Mouse (Mus musculus) left cerebral cortex, adult 9 months (tissue): ENCODE data around the gene Defb45.

Experiments used
- DNase-seq, 2 experiments: peaks; one replicate each; pipeline ENCODE4 v3.0.0; 2022; ENCODE audit warnings: low spot score in 2 of 2

Gene Defb45

DNA sequence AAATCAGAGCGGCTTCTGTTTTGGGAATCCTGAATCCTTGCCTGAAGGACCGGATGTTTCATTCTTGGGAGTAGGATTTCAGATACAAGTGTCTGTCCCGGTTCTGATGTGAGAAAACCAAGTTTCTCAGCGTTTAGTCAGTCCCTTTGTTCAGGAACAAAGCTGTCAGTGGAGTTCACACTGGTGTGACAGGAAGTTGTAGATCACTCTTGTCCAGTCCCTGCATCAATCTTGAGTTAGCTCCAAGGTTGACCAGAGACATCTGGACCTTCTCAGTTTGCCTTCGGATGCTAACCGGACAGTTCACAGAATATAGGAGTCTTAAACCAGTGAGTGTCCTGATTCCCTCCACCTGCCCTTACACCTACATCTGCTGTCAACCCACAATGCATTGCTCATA lies 8.5 kb upstream of the Defb45 start:
- DNase-seq, result no peak

DNA sequence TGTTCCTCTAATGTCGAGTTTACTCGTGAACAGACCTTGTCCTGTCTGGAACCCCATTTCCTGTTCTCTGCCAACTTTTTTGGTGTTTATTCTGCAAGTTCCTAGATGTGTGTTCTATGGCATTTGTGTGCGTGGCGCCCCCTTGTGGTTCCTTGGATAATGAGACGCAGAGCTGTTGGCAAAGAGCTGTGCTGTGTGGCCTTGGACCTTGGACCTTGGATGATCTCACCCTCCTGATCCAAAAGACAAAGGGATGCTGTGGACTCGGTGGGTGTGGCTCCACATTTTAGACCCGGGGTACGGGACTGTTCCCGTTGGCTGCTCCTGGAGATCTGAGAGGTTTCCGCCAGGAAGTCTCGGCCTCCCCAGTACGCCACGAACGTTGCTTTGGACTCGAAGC lies 4.9 kb upstream of the Defb45 start, which contains the start of gene Defb36:
Gene Defb36 (plus strand): TSS at position 271 of the 400 bp plus-strand sequence.
- DNase-seq, result peak in 1 of 2 experiments; percentile 30

DNA sequence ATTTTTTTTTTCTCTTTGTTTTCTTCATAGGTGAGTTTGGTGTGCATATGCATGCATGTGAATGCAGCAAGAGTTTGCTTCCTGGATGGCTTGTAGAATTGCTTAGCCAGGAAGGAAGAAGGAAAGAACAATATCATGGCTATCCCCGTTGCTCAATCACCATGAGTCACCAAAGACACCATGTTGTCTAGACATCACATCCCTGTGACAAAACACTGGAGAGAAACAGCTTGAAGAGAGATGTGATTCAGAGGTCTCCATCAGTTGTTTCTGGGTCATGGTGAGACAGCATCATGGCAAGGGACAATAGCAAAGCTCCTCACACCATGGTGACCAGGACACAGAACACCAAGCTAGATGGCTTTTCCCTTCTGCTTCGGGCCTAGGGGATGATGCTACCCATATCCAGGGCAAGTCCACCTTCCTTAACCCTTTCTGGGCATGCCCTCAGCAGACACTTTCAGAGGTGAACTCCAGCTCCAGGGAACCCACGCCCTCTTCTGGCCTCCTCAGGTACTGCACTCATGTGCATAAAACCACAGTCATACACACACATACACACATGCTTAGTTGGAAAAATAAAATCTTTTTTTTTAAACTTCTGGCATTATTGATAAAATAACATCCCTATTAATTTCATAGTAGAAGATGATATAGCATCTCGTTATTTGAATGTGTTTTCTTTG lies 2.2 kb upstream of the Defb45 start:
- no peak for DNase-seq

DNA sequence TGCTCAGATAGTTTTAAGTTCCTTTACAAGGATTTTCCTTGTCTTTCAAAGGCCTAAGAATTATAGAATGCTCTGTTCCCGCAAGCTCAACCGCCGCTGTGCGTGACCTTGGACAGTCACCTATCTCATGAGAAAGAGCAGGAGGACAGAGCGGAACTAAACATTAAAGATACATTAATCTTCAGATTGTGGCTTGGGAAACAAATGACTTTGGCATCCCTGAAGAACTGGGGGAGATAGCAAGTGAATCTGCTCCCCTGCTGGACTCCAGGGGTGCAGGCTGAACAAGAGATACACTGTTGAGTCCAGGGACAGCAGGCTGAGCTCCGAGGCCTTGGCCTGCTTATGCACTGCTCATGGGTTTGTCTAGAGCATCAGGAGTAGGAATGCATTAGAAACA lies 877 bp upstream of the Defb45 start:
- no peak for DNase-seq

DNA sequence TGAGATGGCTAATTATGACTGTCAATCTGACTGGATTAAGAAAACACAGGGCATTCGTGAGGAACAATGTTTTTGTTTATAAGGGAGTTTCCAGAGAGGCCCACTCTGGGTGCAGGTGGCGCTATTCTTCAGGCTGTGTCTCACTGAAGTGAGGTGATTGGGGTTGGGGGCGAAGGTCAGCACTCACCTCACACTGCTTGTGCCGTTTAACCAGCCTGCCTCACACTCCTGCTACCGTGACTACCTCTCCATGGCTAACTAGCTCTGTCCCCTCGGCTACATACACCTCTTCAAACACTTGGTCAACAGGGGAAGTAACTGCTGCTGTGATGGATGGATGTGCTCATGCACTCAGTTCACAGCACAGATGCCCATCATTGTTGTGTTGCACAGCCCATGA lies 10.2 kb downstream of the Defb45 start:
- no peak for DNase-seq

DNA sequence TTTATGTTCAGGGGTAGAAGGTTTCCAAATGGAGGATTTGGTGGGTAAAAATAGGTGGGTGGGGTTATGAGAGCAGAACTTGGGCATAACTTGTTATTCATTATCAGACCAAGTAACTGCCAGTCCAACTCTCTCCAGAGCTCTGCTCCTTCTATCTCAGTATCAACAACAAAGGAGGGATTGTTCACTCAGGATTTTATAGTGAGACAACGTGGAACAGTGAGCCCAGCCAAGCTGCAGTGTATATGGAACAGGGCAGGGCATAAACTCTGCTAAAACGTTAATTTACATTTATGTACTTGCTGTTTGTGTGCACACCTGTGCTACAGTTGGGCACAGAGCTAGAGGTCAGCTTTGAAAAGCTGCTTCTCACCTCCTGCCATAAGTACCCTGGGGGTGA lies 10.7 kb downstream of the Defb45 start:
- no peak for DNase-seq

DNA sequence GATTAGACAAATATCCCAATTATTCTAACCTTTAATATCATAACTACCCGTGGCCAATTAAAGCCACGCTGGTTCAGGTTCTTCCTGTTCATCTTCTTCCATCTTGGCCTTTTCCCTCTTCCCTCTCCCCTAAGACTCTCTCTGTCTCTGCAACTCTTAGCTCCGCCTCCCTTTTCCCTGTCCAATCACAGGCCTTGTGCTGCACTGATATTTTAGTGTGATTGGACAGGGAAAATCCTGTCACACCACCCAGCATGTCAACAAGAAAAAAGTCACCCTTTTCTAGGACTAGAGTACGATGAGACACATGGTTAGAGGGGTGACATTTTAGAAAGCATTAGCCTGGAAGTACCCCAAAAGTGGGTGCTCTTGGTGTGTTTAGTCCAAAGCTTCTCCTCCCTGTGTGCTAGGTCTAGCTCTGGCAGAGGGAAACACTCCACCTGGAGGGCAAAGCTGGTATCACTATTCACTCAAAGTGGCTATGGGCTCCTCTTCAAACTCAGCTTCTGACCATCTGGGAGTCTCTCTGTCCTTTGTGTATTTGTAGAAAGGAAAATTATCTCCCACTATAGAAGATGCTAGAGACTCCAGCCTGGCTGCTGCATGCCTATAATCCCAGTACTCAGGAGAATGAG lies 12.2 kb downstream of the Defb45 start:
- no peak for DNase-seq

DNA sequence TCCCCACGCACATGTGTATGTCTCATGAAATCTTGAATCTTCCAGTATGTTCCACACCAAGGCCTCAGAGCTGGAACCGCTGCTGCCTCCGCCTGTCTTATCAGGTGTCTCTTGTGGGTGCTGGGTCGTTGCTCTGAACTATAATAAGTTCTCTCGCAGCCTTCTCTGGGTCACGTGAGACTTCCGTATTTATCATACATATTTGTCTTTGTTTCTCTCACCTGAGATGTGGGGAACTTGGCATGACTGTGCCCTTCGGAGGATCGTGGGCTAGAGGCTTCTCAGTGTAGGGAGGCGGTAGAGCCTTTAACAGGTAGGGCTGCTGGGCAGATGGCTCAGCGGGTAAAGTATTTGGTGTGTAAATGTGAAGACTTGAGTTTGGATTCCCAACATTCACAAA lies 18.6 kb downstream of the Defb45 start:
- DNase-seq, result no peak

DNA sequence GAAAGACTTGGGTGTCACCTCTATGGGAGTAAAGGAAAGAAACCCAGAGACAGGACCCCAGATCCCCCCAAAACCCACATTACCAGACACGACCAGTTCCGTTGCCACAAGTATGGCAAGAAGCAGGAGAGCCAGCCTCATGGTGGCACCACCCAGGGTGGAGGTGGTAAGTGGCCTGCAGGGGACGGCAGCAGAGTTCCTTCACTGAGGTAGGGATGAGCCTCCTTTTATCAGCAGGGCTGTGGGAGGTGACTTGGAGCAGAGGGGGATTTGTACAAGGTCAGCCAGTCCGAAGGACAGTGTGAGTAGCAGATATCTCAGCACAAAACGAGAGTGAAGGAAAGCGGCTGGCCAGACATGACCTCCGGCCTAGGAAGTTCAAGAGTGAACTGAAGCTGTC lies 19.1 kb downstream of the Defb45 start, which contains the start of gene Defb19:
Gene Defb19 (minus strand): TSS at position 206 of the 400 bp plus-strand sequence.
- no peak for DNase-seq

DNA sequence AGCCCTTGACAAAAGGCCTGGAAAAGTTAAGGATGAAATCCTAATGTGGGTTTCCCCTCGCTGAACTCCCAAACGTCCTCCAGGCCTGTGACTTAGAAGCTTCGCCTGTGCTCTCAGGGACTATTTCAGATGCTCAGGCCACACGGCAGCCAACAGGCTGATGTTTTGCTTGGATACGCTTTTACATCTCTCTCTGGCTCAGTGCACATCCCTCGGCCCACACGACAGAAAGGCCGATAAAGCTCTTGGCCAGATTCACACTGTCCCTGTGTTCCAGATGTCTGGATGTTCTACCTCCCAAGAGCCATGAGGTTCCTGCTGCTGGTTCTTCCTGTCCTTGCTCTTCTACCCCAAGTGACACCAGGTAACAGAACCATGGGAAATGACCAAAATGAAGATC lies 25.7 kb downstream of the Defb45 start:
- DNase-seq, result no peak

DNA sequence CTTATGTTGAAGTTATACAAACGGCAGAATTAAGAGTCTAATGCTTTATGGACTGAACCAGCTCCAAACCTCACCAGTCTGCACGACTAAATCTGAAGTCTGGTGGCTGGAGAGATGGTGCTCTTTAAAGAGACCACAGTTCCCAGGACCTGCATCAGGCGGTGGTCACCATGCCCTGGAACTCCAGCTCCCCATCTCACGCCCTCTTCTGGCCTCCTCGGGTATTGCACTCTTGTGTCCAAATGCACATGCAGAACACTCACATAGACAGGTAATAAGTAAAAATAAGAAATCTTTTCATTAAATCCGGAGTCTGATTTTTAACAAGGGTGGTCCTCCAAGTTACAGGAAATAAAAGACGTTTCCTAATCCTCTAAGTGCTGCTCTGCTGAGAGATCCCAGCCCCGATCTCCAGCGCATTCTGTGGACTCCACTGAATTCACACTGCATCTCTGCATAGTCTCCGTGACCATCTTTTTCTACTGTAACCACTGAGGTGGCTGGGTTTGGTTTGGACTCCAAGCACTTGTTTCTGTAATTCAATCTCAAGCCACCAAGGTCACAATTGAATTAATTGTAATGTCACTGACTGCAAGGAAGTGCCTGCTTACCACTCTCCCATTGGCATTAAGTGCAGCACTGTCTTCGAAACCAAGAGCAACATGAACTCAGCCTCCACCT lies 26.9 kb downstream of the Defb45 start, which contains the start of gene Defb21:
Gene Defb21 (plus strand): TSS at position 631 of the 681 bp plus-strand sequence.
- DNase-seq, result no peak

DNA sequence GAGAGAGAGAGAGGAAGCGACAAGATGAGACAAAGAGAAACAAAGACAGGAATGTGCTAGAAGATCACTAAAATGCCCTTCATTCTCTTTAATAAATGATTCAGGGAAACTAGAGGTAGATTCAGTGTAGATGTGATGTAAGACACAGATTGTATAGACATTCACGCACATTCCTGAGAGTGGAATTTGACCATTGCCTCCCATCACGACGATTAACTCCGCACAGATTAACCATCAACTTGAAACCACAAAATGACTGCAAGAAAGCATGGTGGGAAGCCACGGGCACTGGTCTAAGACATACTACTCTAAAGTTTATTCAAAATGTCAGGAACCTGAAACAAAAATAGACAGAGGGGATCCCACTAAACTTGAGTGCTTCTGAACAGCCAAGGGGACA lies 28.9 kb downstream of the Defb45 start:
- DNase-seq, result no peak

DNA sequence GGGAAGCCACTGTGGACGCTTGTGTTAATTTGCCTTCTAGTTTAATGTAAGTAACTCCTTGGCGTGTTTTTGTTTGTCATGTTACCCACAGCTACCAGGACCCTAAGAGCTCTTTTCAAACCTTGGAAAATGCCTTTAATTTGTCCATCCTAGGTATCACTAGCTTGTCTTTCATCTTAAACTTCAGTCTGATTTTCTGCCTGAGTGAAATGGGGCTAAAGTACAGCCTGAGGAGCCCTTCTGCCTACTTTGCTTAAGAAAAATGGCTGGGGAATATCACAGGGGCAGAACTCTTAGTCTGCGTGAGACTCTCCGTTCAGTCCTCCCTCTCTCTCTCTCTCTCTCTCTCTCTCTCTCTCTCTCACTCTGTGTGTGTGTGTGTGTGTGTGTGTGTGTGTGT lies 29.3 kb downstream of the Defb45 start:
- no peak for DNase-seq

DNA sequence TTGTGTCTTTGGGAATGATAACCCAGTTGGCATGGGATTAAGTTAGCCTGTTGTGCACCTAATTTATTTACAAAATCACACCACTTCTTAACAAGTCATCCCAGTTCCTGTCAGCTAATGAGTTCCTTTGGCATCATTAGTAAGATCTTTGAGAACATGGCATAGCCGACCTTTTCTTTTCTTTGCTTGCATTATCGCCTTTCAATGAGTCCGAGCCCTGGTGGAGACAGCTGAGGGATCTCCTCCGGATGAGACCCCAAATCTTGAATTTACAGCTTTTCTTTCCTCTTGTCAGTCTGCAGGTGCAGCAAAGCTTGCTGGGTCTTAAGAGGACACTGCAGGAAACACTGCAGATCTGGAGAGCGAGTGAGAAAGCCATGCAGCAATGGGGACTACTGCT lies 30.2 kb downstream of the Defb45 start, which contains the start of gene Gm17416:
Gene Gm17416 (plus strand): TSS at position 301 of the 400 bp plus-strand sequence.
- DNase-seq, result no peak

DNA sequence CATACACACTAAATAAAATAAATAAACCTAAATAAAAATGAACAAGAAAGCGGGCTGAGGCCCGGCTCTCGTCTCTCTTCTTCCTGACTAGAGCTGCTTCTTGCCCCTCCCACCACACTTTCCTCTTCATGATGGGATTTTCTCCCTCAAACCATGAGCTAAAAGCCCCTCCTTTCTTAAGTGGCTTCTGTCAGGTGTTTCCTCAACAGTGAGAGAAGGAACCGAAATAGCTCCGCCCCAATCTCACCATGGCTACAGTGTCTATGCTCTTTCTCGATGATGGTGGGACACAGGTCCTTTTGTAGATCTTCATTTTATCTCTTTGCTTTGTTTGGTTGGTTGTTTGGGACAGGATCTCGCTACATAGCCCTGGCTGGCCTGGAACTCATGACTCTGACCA lies 42.5 kb downstream of the Defb45 start:
- no peak for DNase-seq

DNA sequence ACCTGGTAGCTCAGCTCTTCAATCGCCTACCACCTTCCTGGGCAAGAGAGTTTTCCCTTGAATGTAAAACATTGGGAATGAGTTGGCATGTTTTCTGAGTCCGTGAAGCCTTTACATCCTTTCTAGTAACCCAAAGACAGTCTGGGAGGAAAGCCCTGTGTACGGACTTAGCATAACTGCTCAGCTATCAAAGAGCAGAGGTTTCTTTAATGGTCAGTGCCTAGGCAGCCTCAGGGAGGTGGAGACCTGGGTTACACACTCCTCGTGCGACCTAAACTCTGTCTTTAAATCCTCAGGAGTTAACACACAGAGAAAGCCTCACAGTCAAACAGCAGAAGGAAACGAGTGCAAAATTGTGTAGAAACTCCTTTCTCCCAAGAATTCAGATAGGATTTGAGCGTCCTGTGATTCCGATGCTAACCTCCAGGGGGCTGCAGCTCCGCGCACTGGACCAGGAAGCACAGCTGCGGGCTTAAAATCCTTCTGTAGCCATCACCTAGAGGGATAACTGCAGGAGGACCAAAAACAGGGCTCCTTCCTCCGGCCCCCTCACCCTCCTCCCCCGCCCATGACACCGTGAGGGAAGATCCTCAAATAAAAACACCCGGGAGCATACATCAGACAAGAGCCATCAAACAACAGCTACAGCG lies 45.3 kb downstream of the Defb45 start:
- DNase-seq, result peak in 1 of 2 experiments; percentile 68

DNA sequence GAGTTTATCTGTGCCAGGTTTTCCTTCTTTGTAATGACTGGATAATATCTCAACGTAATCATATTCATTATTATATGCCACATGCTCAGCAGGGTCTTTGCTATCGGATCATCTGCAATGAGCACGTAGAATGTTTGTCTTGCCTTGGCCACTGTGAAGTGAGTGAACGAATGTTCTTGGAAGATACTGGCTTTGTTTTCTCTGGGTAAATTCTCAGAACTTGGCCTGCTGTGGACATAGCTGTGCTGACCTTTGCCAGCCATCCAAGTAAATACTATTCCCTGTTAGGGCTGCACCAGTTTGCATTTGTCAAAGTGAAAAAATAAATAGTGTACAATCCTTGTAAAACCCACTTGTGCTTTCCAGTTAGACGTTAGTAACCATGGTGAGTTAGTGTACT lies 51.1 kb downstream of the Defb45 start:
- no peak for DNase-seq

DNA sequence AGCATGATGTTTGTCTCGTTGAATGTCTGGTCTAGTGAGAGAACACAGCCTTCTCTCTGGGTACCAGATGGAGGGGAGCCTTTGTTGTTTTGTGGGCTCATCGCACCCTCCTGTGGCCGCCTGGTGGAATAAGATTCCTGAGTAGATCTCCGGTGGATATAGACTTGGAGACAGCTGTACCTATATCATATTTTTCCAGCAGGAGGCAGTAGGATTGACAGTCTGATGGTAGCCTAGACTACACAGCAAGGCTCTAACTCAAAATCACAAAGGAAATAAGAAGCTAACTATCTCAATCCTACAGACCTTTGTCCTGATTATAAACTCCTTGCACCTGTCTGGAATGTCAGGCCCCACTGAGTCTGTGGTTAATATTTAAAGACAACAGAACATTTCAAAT lies 54.5 kb downstream of the Defb45 start:
- peak; percentile 15 to 48 for DNase-seq

DNA sequence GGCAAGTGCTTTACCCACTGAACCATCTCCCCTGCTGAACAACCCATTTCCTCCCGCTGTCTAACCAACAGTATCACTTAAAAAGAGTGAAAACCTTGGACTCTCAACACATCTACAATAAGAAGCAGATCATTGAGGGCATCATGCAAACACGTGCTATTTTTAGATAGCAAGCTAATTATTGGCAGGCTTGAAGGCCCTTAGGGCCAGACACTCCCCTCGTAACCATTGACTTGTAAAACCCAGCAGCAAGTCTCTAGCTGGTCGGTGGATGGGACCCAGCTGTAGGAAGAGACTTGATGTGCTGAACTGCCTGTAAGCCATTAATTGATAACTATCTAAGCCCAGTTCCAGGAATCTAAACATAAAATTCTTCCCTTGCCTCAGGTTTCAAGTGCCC lies 55.7 kb downstream of the Defb45 start:
- no peak for DNase-seq
